Mouse (Mus musculus): Measurements from ENCODE around the gene Pcyox1.

DNA sequence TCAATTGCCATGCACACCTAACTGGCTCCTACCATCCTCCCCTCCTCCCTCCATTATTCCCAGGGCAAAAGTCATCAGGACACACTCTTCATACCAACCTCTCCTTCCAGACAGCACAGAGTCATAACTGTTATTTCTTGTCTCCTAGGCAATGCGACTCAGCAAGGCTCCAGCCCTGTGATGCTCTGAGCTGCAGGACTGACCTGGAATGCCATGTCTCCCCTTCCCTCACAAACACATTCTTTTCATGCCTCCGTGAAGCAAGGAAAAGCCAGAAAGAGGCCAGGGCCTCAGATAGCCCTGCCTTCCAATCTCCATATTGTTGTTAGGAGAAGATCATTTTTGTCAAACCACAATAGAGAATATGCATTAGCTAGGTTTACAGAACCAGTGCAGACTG, 50.9 kb downstream of the Pcyox1 start:
- no peak for TF ChIP-seq EP300 (IDR thresholded peaks at IDR 0.05; ENCODE audit: low read depth in 1 of 2, low read length in 2 of 2)
- no peak for TF ChIP-seq POLR2A (IDR thresholded peaks at IDR 0.05; ENCODE audit: control insufficient read depth in 1 of 2, insufficient read depth in 1 of 2, low read depth in 1 of 2, low read length in 2 of 2, poor library complexity in 1 of 2)
- no peak for TF ChIP-seq CTCF (IDR thresholded peaks at IDR 0.05 in 2 of 3, conservative IDR thresholded peaks at IDR 0.05 in 1 of 3; ENCODE audit: control insufficient read depth in 1 of 3, insufficient read depth in 1 of 3, low read depth in 2 of 3, low read length in 3 of 3, poor library complexity in 1 of 3, severe bottlenecking in 1 of 3)
- no peak for TF ChIP-seq MEF2A (IDR thresholded peaks at IDR 0.05; ENCODE audit: extremely low read depth, insufficient replicate concordance, low read depth, low read length, poor library complexity, severe bottlenecking)
- TF ChIP-seq USF1 (IDR thresholded peaks at IDR 0.05; ENCODE audit: low read depth, low read length): no peak
- no peak for TF ChIP-seq NRF1 (IDR thresholded peaks at IDR 0.05; ENCODE audit: insufficient read depth, low read depth, low read length, poor library complexity, severe bottlenecking)
- no peak for TF ChIP-seq GATA1 (IDR thresholded peaks at IDR 0.05; ENCODE audit: low read depth, low read length)
- TF ChIP-seq POLR2AphosphoS2 (IDR thresholded peaks at IDR 0.05; ENCODE audit: low read length): no peak
- no peak for TF ChIP-seq MXI1 (IDR thresholded peaks at IDR 0.05; ENCODE audit: low read depth, low read length)
- no peak for TF ChIP-seq ZKSCAN1 (IDR thresholded peaks at IDR 0.05; ENCODE audit: low read depth, low read length)
- TF ChIP-seq SMC3 (IDR thresholded peaks at IDR 0.05; ENCODE audit: low read depth, low read length): no peak
